Mouse (Mus musculus) kidney, embryonic 14.5 days (tissue): ENCODE measurements around the gene Susd4. TPM values are rescaled to one million over a fixed set of nuclear protein-coding genes. Genes with fewer than 3 reads are reported as not detected.

ENCODE experiments used
- ATAC-seq: fragments of 200-750 bp; cut with Nextera tagmentation; 2 replicates; pipeline ENCODE4 v1.8.0; 2017; ENCODE audit warnings: moderate number of reproducible peaks, mild to moderate bottlenecking, moderate TSS enrichment, moderate library complexity; ENCODE audit not compliant: low FRiP score, low TSS enrichment
- H3K27ac ChIP-seq: fragments of 300-500 bp; sonication (generic); 2 replicates; pipeline ENCODE4 v1.5.1; 2014; ENCODE audit warnings: low read depth, mild to moderate bottlenecking, low read length, moderate library complexity, mixed read lengths
- H3K27me3 ChIP-seq: fragments of 300-500 bp; sonication (generic); 2 replicates; pipeline ENCODE4 v1.6.1; 2014; ENCODE audit warnings: mild to moderate bottlenecking, low read length; ENCODE audit not compliant: control insufficient read depth, insufficient read depth
- H3K36me3 ChIP-seq: fragments of 300-500 bp; sonication (generic); 2 replicates; pipeline ENCODE4 v1.6.1; 2014; ENCODE audit warnings: low read length, mixed read lengths; ENCODE audit not compliant: control insufficient read depth, insufficient read depth
- H3K4me1 ChIP-seq: fragments of 300-500 bp; sonication (generic); 2 replicates; pipeline ENCODE4 v1.6.1; 2014; ENCODE audit warnings: low read length, mixed read lengths; ENCODE audit not compliant: control insufficient read depth, insufficient read depth
- H3K4me2 ChIP-seq: fragments of 300-500 bp; sonication (generic); replicated peaks from 2 replicates; pipeline ENCODE4 v1.6.1; 2014; ENCODE audit warnings: low read depth, mild to moderate bottlenecking, low read length
- H3K4me3 ChIP-seq: fragments of 300-500 bp; sonication (generic); 2 replicates; pipeline ENCODE4 v1.5.1; 2014; ENCODE audit warnings: mild to moderate bottlenecking, low read length
- H3K9ac ChIP-seq: fragments of 300-500 bp; sonication (generic); 2 replicates; pipeline ENCODE4 v1.6.1; 2014; ENCODE audit warnings: low read depth, mild to moderate bottlenecking, low read length, moderate library complexity
- H3K9me3 ChIP-seq: fragments of 300-500 bp; sonication (generic); 2 replicates; pipeline ENCODE4 v1.6.1; 2016; ENCODE audit warnings: low read length; ENCODE audit not compliant: control insufficient read depth
- WGBS: fragments of 180-500 bp; shearing (Covaris S2); extraction: QIAGEN DNeasy Blood & Tissue Kit; methylation state at CpG from one replicate; pipeline ENCODE4 v1.1.7; 2014; 5-methylcytosine and 5-hydroxymethylcytosine counted together
- polyA plus RNA-seq: library from polyadenylated mRNA; unstranded; fragments of >200 nt; fragmentation: Nextera tagmentation; extraction: Ambion mirVana; gene quantifications from 2 replicates; pipeline ENCODE4 v1.2.1, GENCODE M21; 2014

Gene Susd4
- polyA plus RNA-seq, 1 experiment from 2014 or later: 23.6 TPM

GRCm38 (mm10) chr1:182909596-182909995, 145.9 kb downstream of the Susd4 start:
- peaks cover 10% of the 10 kb centered on the region for H3K4me1 ChIP-seq
- no peak for ATAC-seq
- 79% methylated on average over 5 of the region's 5 CpGs for WGBS
- H3K9ac ChIP-seq: no peak overlapping the region
- no peaks in the 10 kb centered on the region for H3K27me3 ChIP-seq
- no peak overlapping the region for H3K4me2 ChIP-seq
- H3K36me3 ChIP-seq: no peaks in the 10 kb centered on the region
- H3K27ac ChIP-seq: no peak overlapping the region
- no peak overlapping the region for H3K4me3 ChIP-seq
- H3K9me3 ChIP-seq: 0 out of 2 replicates have a peak, but pooled peaks cover 3% of the 10 kb centered on the region

- no peak overlapping the region for H3K4me3 ChIP-seq
- H3K9me3 ChIP-seq: 0 out of 2 replicates have a peak, but pooled peaks cover 3% of the 10 kb centered on the region
- peaks cover 10% of the 10 kb centered on the region for H3K4me1 ChIP-seq
- no peaks in the 10 kb centered on the region for H3K27me3 ChIP-seq
- no peak for ATAC-seq
- WGBS: 63% methylated on average over 2 of the region's 2 CpGs
- no peak overlapping the region for H3K4me2 ChIP-seq
- no peak overlapping the region for H3K27ac ChIP-seq
- no peak overlapping the region for H3K9ac ChIP-seq
- no peaks in the 10 kb centered on the region for H3K36me3 ChIP-seq
Observed at GRCm38 (mm10) chr1:182912591-182912990, 148.9 kb downstream of the Susd4 start.

GRCm38 (mm10) chr1:182914121-182914908, 150.7 kb downstream of the Susd4 start:
- no peak overlapping the region for H3K9ac ChIP-seq
- ATAC-seq: no peak
- peaks cover under 1% of the 10 kb centered on the region; the same call in 1 of the 2 replicates for H3K4me1 ChIP-seq
- 73% methylated on average over 4 of the region's 4 CpGs for WGBS
- H3K4me3 ChIP-seq: no peak overlapping the region
- 0 out of 2 replicates have a peak, but pooled peaks cover 3% of the 10 kb centered on the region for H3K9me3 ChIP-seq
- H3K4me2 ChIP-seq: no peak overlapping the region
- no peaks in the 10 kb centered on the region for H3K36me3 ChIP-seq
- H3K27ac ChIP-seq: no peak overlapping the region
- no peaks in the 10 kb centered on the region for H3K27me3 ChIP-seq

- H3K27me3 ChIP-seq: no peaks in the 10 kb centered on the region
- H3K36me3 ChIP-seq: no peaks in the 10 kb centered on the region
- no peak overlapping the region for H3K27ac ChIP-seq
- 93% methylated on average over 5 of the region's 5 CpGs for WGBS
- no peak overlapping the region for H3K4me2 ChIP-seq
- no peak for ATAC-seq
- H3K9me3 ChIP-seq: 0 out of 2 replicates have a peak, but pooled peaks cover 3% of the 10 kb centered on the region
- no peak overlapping the region for H3K9ac ChIP-seq
- no peaks in the 10 kb centered on the region for H3K4me1 ChIP-seq
- no peak overlapping the region for H3K4me3 ChIP-seq
Observed at GRCm38 (mm10) chr1:182916166-182916565, 152.5 kb downstream of the Susd4 start.

GRCm38 (mm10) chr1:182918718-182919346, 155.2 kb downstream of the Susd4 start:
- 51% methylated on average over 8 of the region's 8 CpGs for WGBS
- H3K4me2 ChIP-seq: no peak overlapping the region

GRCm38 (mm10) chr1:182922824-182923223, 159.2 kb downstream of the Susd4 start:
- no peak for ATAC-seq
- H3K36me3 ChIP-seq: no peaks in the 10 kb centered on the region
- no peak overlapping the region for H3K27ac ChIP-seq
- no peaks in the 10 kb centered on the region for H3K9me3 ChIP-seq
- H3K4me2 ChIP-seq: no peak overlapping the region
- no peaks in the 10 kb centered on the region for H3K27me3 ChIP-seq
- H3K9ac ChIP-seq: no peak overlapping the region
- WGBS: 82% methylated on average over 4 of the region's 4 CpGs
- H3K4me3 ChIP-seq: no peak overlapping the region
- no peaks in the 10 kb centered on the region for H3K4me1 ChIP-seq

More at GRCm38 (mm10) chr1:182918718-182919346, 155.2 kb downstream of the Susd4 start:
- no peak overlapping the region for H3K9ac ChIP-seq
- H3K27ac ChIP-seq: no peak overlapping the region
- no peak overlapping the region for H3K4me3 ChIP-seq
- H3K9me3 ChIP-seq: no peaks in the 10 kb centered on the region
- H3K27me3 ChIP-seq: no peaks in the 10 kb centered on the region
- ATAC-seq: no peak
- no peaks in the 10 kb centered on the region for H3K36me3 ChIP-seq
- H3K4me1 ChIP-seq: no peaks in the 10 kb centered on the region

- 86% methylated on average over 6 of the region's 6 CpGs for WGBS
- H3K9ac ChIP-seq: no peak overlapping the region
- H3K4me3 ChIP-seq: no peak overlapping the region
- no peak for ATAC-seq
- no peaks in the 10 kb centered on the region for H3K36me3 ChIP-seq
- no peaks in the 10 kb centered on the region for H3K4me1 ChIP-seq
- H3K4me2 ChIP-seq: no peak overlapping the region
- H3K27me3 ChIP-seq: no peaks in the 10 kb centered on the region
- no peak overlapping the region for H3K27ac ChIP-seq
- no peaks in the 10 kb centered on the region for H3K9me3 ChIP-seq
Observed at GRCm38 (mm10) chr1:182926465-182926864, 162.8 kb downstream of the Susd4 start.

- no peaks in the 10 kb centered on the region for H3K4me1 ChIP-seq
- H3K4me3 ChIP-seq: no peak overlapping the region
- H3K27ac ChIP-seq: no peak overlapping the region
- 71% methylated on average over 19 of the region's 19 CpGs for WGBS
- H3K27me3 ChIP-seq: no peaks in the 10 kb centered on the region
- no peak overlapping the region for H3K4me2 ChIP-seq
- H3K9ac ChIP-seq: no peak overlapping the region
- ATAC-seq: no peak
- no peaks in the 10 kb centered on the region for H3K36me3 ChIP-seq
- H3K9me3 ChIP-seq: no peaks in the 10 kb centered on the region
Observed at GRCm38 (mm10) chr1:182927878-182928851, 164.5 kb downstream of the Susd4 start.
